Mouse (Mus musculus): Measurements from ENCODE around the gene Socs2.

Gene Socs2

DNA sequence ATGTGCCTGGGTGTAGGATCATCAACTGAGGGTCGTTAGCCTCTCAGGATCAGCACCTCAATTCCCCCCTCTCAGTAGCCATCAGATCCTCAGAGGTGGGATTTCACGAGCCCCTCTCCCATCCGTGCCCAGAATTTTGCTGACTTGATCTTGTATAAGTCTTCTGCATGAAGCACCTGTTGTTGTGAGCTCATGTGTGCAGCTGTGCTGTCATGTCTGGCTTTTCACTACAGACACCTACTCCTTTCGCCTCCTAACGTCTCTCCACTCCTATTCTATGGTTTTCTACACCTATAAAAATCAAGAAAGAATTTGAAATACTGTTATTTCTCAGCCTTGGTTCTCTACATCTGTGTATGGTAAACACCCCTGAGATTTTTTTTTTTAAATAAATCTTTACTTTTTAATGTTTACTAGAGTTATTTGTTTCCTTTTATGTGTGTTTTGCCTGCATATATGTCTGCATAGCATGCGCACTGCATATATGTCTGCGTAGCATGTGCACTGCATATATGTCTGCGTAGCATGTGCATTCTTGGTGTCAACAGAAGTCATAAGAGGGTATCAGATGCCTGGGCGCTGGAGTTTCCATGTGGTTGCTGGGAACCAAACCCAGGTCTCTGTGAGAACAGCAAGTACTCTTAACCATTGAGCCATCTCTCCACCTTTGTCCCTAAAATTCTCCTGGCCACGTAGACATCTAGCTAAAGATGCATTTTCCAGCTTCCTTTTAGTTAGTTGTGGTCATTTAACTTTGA, 74.0 kb downstream of the Socs2 start:
- no peak for DNase-seq (ENCODE audit: low read depth)

DNA sequence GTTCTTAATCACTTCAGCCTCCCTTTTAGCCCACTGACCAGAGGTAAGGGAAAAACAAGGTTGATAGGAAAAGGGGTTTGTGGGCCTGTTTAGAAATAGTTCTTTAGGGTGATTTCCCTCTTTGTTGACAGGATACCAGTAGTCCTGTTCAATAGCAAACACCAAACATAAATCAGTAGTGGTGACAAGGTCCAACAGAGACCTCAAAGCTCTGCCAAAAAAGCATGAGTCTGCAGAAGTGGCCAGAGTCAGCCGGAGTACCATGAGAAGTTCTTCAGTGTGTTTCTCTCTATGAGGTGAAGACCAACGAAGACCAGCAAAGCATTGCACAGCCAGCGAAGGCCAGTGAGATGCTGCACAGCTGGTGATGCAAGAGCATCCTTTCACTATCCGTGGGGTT, 76.3 kb downstream of the Socs2 start:
- DNase-seq (ENCODE audit: low read depth), result no peak

DNA sequence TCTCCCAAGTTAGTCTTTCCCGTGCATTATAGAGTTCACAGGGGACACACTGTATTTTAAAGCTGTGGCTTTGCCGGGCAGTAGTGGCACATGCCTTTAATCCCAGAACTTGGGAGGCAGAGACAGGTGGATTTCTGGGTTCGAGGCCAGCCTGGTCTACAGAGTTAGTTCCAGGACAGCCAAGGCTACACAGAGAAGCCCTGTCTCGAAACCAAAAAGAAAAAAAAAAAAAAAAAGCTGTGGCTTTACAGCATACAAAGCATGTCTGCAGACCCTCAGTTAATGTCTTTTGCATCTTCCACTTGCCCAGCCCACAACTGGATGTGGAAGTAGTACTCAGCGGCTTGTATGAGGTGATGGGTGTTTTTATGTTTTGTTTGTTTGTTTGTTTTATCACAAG, 79.4 kb downstream of the Socs2 start:
- DNase-seq (ENCODE audit: low read depth), result no peak

DNA sequence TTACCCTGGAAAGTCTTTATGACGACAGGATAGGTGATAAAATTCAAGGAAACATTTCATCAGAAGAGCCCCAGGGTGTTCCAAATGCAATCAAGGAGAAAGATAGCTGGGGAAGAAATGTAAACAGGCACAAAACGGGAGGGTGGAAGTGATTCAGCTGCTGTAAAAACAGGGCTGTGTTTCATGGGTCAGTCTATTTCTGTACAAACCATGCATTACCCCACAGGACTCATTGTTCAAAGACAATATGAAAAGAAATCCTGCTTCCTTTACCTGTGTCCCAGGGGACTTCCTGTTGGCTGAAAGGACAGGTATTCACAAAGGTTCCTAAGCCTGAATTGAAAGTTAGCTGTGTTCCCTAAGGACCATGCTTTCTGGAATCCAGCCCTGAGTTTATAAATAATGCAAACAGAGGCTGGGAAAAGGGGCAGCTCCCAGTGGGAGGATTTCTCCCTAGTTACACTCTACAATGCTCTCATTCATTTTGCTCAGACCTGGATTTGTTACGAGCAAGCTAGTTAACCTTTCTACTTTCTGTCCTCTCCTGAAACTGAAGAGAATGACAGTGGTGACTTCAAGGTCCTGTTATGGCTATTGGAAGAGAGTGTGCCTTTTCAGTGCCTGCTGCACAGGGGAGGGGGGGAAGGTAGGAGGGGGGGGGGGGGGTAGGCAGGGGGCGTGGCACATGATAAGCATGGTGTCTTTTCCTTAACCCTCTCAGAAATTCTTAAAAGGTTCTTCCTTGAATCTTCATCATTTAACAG, 80.0 kb downstream of the Socs2 start:
- no peak for DNase-seq (ENCODE audit: low read depth)

Data from c-Kit-positive CD71-negative TER-119-negative erythroid progenitor cells, embryonic 14.5 days (primary cell).